Mouse (Mus musculus): ENCODE data around the gene Gm2163.
"Not testable (repeated sequence)": the region's sequence is repeated elsewhere in the genome, so short reads cannot be mapped to it uniquely, and the experiment has no call there.

The Gm2163 gene

GRCm38 (mm10) chr4:42466452-42466851 lies at the start of gene Gm2163:
Gene Gm2163, plus strand, starts transcription at chr4:42466752.
- not testable (repeated sequence) for DNase-seq (ENCODE audit: low read depth, low spot score)

DNA sequence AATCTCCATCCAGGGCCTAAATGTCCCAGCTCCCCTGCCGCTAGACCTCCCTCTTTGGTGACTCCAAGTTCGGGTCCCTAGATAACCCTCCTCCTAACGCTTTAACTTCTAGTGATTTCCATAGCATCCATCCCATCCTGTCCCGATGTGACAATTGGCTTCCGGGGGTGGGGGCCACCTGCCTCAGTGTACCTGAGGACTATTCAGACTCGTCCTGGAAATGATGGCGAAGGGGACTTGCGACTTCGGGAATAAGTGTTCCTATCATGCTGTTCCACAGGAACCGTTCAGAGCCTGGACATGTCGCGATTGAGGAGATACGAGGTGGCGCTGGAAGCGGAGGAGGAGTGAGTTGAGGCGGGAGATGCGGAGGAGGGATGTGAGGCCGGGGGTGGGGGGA lies 27.5 kb upstream of the Gm2163 start, which contains the start of gene Gm21586:
Gm21586 (plus strand) TSS at position 301 of the 400 bp plus-strand sequence.
- DNase-seq (ENCODE audit: low read depth, low spot score) = not testable (repeated sequence)

DNA sequence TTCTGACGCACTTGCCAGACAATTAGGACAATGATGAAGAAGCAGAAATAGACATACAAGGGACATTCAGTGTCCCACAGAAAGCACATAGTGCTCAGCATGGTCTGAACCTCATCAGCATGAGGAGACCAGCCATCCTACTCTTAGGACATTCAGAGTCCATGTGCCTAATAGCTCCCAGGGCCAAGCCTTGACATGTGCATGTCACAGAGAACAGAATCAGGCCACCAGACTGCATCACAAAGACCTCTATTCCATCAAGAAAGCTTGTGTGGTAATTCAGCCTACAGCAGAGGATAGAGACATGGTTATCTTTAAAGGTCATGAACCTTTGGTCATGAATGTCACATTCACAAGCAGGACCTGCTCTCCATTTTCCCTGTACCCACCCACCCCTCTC lies 61.5 kb downstream of the Gm2163 start, which contains the start of gene Fam205a2:
Fam205a2 (minus strand) TSS at position 101 of the 400 bp plus-strand sequence.
- DNase-seq (ENCODE audit: low read depth, low spot score) = not testable (repeated sequence)

DNA sequence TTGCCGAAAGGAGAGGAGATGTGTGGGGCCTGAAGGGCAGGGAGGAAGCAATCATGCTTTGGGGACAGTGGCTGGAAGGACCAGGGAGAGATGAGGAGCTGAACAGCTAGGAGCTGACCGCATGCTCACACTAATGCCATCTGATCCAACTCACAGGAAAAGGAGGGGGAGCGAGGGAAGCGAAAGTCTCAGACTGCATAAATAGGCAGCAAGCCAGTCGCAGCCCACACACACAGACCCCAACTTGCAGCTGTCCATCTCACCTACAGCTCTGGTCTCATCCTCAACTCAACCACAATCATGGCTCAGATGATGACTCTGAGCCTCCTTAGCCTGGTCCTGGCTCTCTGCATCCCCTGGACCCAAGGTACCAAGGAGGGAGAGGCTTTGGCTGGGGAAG lies 145.3 kb downstream of the Gm2163 start, which contains the start of gene Gm10591:
Gm10591 (plus strand) TSS at position 301 of the 400 bp plus-strand sequence.
- DNase-seq (ENCODE audit: low read depth, low spot score) = not testable (repeated sequence)

DNA sequence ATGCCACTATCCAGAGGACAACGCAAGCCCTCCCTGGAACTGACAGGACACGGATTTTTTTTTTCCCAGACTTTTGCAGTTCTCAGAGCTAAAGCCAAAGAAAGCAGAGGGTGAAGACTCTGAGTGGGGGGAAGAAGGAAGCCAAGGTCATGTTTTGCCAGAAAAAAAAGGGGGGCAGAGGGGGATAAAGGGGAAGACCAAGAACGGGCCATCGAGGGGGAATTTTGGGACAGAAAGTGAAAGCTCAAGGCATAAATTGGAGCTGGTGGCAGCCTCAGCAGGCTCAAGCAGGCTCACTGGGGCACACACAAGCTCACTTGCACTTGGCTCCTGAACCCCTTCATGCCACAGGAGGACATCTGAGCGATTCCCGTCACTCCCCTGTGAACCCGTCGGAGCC lies 162.9 kb downstream of the Gm2163 start, which contains the start of gene Gm2564:
Gm2564 (plus strand) TSS at position 301 of the 400 bp plus-strand sequence.
- DNase-seq (ENCODE audit: low read depth, low spot score) = not testable (repeated sequence)
